Mouse (Mus musculus) CD4-positive naive resting alpha-beta T cell, adult 76 days (primary cell): ENCODE results near the gene BC024978. TPM values are rescaled to one million over a fixed set of nuclear protein-coding genes. Genes with fewer than 3 reads are reported as not detected.

ENCODE experiments used
- total RNA-seq: library from RNA; stranded (reverse); gene quantifications from one replicate; pipeline ENCODE4 v1.2.4, GENCODE M21; 2023

The BC024978 gene
- 10.9 TPM for total RNA-seq

GRCm38 (mm10) chr7:27195681-27196611 is at the start of gene BC024978, which contains the start of gene Snrpa:
BC024978 (plus strand) TSS chr7:27195781.
Snrpa (minus strand) TSS chr7:27196271.

DNA sequence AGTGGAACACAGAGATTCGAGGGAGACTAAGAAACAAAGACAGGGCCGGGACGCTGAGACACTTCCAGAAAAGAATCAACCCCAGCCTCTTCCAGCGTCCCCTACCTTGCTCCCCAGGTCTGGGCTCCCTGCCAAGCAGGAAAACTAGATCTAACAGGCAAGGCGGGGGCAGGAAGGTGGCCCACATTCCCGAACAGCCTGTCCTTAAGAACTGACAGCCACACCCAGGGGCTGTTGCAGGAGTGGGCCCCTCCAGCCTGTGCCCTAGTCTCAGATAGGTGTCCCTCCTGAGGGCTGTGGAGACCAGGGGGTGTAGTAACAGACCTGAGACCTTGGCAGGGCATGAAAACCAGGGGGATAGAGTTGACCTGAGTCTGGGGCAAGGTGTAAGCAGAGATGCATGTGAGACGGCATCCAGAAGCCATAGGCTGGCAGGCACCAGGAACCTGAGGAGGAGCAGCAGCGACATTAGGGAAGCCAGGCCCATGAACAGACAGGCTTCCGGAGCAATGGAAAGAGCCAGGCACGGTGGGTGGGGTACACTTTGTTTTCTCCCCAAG is 42.3 kb upstream of the BC024978 start, which contains the start of gene Cyp2t4:
Cyp2t4 (plus strand) TSS at position 510 of the 560 bp plus-strand sequence.

GRCm38 (mm10) chr7:27166614-27167474 is 28.7 kb upstream of the BC024978 start, which contains the start of gene Egln2:
Egln2 (minus strand) TSS chr7:27166802.

DNA sequence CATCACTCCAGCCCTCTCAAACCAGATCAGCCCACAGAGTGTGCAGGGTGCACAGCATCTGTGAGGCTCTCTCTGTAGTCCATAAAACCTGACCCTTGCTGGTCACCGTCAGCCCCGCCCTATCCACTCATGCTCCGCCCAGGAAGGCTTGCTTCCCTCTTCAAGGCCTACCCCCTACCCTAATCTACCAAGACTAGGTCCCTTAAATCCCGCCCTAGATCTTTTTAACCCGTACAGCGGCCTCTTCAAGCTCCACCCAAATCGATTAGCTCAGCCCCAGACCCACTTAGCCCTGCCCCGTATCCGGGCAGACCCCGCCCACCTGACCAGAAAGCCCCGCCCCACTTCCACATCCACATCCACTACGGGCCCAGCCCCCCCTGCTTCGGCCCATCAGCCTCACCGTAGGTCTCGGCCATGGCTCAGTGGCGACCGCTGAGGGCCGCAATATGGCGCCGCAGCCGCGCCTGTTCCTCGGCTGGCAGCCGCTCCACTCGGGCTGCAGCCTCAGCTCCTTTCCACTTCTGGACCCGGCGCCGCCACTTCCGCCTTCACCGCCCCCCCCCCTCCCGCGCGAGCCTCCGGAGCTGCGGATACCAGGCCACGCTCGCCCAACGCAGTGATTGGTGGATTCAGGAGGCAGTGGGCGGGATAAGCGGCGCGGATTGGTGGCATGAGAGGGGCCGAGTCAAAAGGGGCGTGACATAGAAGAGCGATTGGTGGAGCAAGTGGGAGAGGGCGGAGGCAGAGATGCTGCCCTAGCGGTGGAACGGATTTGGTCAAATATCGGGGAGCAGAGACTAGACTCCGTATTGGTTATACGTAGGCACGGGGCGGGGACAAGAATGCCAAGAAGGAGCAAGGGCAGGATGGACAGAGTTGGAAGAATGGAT is 17.0 kb upstream of the BC024978 start, which contains the start of gene Rab4b:
Rab4b (minus strand) TSS at position 573 of the 893 bp plus-strand sequence.

DNA sequence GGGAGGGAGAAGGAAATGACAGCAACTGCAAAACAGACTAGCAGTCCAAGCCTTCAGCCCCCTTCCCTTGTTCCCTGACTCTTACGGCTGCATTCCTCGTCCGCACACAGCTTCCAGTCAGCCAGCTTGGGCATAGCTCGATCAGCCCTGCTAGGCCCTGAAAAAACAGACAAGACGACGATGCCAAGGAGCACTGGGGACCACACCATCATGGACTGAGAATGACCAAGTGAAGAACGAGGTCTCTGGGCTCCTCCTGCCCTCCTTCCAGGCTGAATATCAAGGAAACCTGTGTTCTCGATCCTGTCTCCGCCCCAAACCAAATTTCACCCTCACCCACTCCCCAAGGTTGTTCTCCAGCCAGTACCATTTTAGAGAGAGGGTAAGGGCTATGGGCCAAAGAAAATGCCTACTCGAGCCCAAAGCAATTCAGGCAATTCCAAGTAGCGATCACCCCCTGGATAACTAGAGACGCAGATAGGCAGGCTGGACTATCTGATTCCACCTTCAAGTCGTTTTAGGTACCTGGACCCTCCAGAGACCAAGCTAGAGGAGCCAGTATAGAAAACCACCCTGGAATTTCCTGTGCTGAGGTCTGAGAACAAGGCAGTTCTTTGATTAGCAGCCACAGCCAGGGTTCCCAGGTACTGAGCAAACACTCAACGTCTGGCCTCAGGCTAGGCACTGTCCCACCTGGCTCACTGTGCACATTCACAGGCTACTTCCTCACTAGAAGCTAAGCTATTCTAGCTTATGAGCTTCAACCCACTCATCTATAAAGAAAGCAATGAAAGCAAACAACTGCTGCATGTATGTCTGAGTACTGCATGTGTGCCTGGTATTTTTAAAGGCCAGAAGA is 14.5 kb upstream of the BC024978 start, which contains the start of the genes Gm21983 and Mia:
Gm21983 (minus strand) TSS at position 250 of the 859 bp plus-strand sequence.
Mia (minus strand) TSS at position 321 of the 859 bp plus-strand sequence.

GRCm38 (mm10) chr7:27228281-27228821 is 32.8 kb downstream of the BC024978 start, which contains the start of gene Itpkc:
Itpkc (minus strand) TSS chr7:27228661.

DNA sequence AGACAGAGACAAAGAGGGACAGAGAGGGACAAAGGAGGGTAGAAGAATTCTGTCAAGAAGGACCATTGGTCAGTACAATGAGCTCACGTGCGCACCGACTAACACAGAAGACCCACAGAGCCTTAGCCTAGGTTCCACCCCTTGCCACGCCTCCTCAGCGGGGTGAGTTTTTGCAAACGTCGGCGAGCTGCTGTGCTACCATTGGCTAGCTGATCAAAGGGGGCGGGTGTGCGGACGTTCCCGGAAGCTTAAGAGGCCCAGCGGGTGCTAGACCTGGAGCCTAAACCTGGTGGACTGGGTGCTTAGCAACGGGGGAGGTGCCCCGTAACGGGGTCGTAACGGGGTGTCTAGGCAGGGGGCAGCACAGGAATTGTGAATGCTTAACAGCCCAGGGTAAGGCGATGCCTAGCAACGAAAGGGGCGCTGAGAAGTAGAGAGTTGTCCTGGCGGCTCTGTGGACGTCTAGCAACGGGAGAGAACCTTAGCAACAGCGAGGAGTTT is 37.2 kb downstream of the BC024978 start, which contains the start of gene Coq8b:
Coq8b (plus strand) TSS at position 243 of the 501 bp plus-strand sequence.

GRCm38 (mm10) chr7:27258205-27258899 is 62.8 kb downstream of the BC024978 start, which contains the start of gene Numbl:
Numbl (plus strand) TSS chr7:27258433.

Other genes starting within 250 kb of the BC024978 start
- not detected for gene Cyp2a12, start 166.7 kb upstream of the BC024978 start, total RNA-seq
- not detected for gene Cyp2f2, start 75.9 kb upstream of the BC024978 start, total RNA-seq
- not detected for gene Cyp2t4, start 42.1 kb upstream of the BC024978 start, total RNA-seq
- 95.0 TPM for gene Egln2, start 29.0 kb upstream of the BC024978 start, total RNA-seq
- 77.3 TPM for gene Rab4b, start 16.9 kb upstream of the BC024978 start, total RNA-seq
- 0.44 TPM for gene Gm21983, start 14.7 kb upstream of the BC024978 start, total RNA-seq
- gene Mia, start 14.6 kb upstream of the BC024978 start, total RNA-seq, result not detected
- 77.4 TPM for gene Snrpa, start 490 bp downstream of the BC024978 start, total RNA-seq
- gene Itpkc, start 32.9 kb downstream of the BC024978 start, total RNA-seq, result 12.1 TPM
- 15.3 TPM for gene Coq8b, start 37.2 kb downstream of the BC024978 start, total RNA-seq
- gene Numbl, start 62.7 kb downstream of the BC024978 start, total RNA-seq, result 2.7 TPM
- 1.1 TPM for gene Ltbp4, start 141.9 kb downstream of the BC024978 start, total RNA-seq
- 60.2 TPM for gene Shkbp1, start 160.2 kb downstream of the BC024978 start, total RNA-seq
- gene Gm20479, start 161.6 kb downstream of the BC024978 start, total RNA-seq, result 3.7 TPM